Mouse (Mus musculus) hindbrain, postnatal 0 days (tissue): ENCODE measurements around the gene Nsl1. TPM values are rescaled to one million over a fixed set of nuclear protein-coding genes. Genes with fewer than 3 reads are reported as not detected.

Experiments used
- ATAC-seq: fragments of 200-750 bp; cut with Nextera tagmentation; 2 replicates; pipeline ENCODE4 v1.8.0; 2017; ENCODE audit warnings: mild to moderate bottlenecking, moderate TSS enrichment, moderate library complexity
- DNase-seq: peaks from one replicate; pipeline ENCODE4 v3.0.0-alpha.2; 2015; ENCODE audit warnings: low spot score
- H3K27ac ChIP-seq: fragments of 300-500 bp; sonication (generic); 2 replicates; pipeline ENCODE4 v1.5.1; 2014; ENCODE audit warnings: mild to moderate bottlenecking
- H3K27me3 ChIP-seq: fragments of 300-500 bp; sonication (generic); 2 replicates; pipeline ENCODE4 v1.6.1; 2014; ENCODE audit warnings: low read length, mixed read lengths; ENCODE audit not compliant: insufficient read depth
- H3K36me3 ChIP-seq: fragments of 300-500 bp; sonication (generic); 2 replicates; pipeline ENCODE4 v1.6.1; 2014; ENCODE audit warnings: low read length, mixed read lengths; ENCODE audit not compliant: insufficient read depth
- H3K4me1 ChIP-seq: fragments of 300-500 bp; sonication (generic); 2 replicates; pipeline ENCODE4 v1.6.1; 2014; ENCODE audit warnings: antibody characterized with exemption, low read length, mixed read lengths; ENCODE audit not compliant: insufficient read depth
- H3K4me2 ChIP-seq: fragments of 300-500 bp; sonication (generic); 2 replicates; pipeline ENCODE4 v1.6.1; 2014; ENCODE audit warnings: low read depth, mild to moderate bottlenecking, low read length, moderate library complexity, mixed read lengths
- H3K4me3 ChIP-seq: fragments of 300-500 bp; sonication (generic); 2 replicates; pipeline ENCODE4 v1.5.1; 2014; ENCODE audit warnings: low read length
- H3K9ac ChIP-seq: fragments of 300-500 bp; sonication (generic); replicated peaks from 2 replicates; pipeline ENCODE4 v1.6.1; 2014; ENCODE audit warnings: mild to moderate bottlenecking, low read length, moderate library complexity, mixed read lengths
- H3K9me3 ChIP-seq: fragments of 300-500 bp; sonication (generic); 2 replicates; pipeline ENCODE4 v1.6.1; 2016; ENCODE audit warnings: low read length, mixed read lengths
- CTCF ChIP-seq: IDR thresholded peaks from 2 replicates; pipeline ENCODE4 v1.5.1; 2016; ENCODE audit warnings: antibody characterized with exemption, control low read depth, low read depth
- WGBS: fragments of 180-500 bp; shearing (Covaris S2); extraction: QIAGEN DNeasy Blood & Tissue Kit; methylation state at CpG from one replicate; pipeline ENCODE4 v1.1.7; 2014; 5-methylcytosine and 5-hydroxymethylcytosine counted together
- polyA plus RNA-seq: library from polyadenylated mRNA; unstranded; fragments of >200 nt; fragmentation: Nextera tagmentation; extraction: Ambion mirVana; gene quantifications from 2 replicates; pipeline ENCODE4 v1.2.1, GENCODE M21; 2015
- total RNA-seq: library from RNA; depleted of rRNA; stranded (reverse); fragments of >200 nt; gene quantifications from 2 replicates; pipeline ENCODE4 v1.2.3, GENCODE M21; 2014

The Nsl1 gene
- total and polyA plus RNA-seq, 2 experiments from 2014 or later: 1.2 to 3.2 TPM

GRCm38 (mm10) chr1:191099772-191100291 is 37.0 kb downstream of the Nsl1 start:
- Histone ChIP-seq H3K27me3 (peaks cover 6% of the 10 kb centered on the region; the same call in 1 of the 2 replicates), H3K9me3 (no peaks in the 10 kb centered on the region), H3K4me2 (no peak overlapping the region), H3K4me1 (no peaks in the 10 kb centered on the region), H3K9ac (no peak overlapping the region), H3K4me3 (no peak overlapping the region), H3K27ac (no peak overlapping the region), H3K36me3 (no peaks in the 10 kb centered on the region)
- TF ChIP-seq CTCF: no peak
- ATAC-seq (no peak), DNase-seq (no peak)
- WGBS: 76% methylated on average over 5 of the region's 5 CpGs

DNA sequence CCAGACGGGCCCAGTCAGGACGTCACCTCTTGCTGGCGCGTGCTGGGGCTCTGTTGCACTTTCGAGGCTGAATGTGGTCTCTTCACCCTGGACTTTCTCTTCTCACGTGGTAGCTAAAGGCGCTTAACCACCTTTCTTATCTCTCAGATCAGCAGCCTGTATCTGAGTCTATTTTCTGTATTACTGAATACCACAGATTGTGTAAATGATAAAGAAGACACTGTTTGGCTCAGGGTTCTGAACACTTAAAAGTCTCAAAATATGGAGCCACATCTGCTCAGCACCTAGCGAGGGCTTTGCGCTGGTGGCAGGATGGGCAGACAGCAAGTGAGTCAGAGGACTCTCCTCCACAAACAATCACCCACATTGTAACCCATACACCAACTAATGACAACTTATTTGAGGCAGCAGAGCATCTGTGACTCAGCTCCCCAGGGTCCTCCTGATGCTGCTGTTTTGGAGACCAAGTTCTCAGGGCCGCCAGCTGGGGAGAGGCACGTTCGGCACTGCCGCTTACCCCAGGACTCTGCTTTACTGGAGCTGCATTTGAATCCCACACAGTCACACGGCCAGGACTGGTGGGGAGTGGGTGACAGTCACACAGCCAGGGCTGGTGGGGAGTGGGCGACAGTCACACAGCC is 40.0 kb downstream of the Nsl1 start:
- Histone ChIP-seq H3K9ac (no peak overlapping the region), H3K9me3 (no peaks in the 10 kb centered on the region), H3K4me3 (no peak overlapping the region), H3K27me3 (peaks cover 4% of the 10 kb centered on the region; the same call in 1 of the 2 replicates), H3K36me3 (no peaks in the 10 kb centered on the region), H3K27ac (no peak overlapping the region), H3K4me2 (no peak overlapping the region), H3K4me1 (no peaks in the 10 kb centered on the region)
- 85% methylated on average over 15 of the region's 15 CpGs for WGBS
- ATAC-seq (no peak), DNase-seq (no peak)
- no peak for TF ChIP-seq CTCF

DNA sequence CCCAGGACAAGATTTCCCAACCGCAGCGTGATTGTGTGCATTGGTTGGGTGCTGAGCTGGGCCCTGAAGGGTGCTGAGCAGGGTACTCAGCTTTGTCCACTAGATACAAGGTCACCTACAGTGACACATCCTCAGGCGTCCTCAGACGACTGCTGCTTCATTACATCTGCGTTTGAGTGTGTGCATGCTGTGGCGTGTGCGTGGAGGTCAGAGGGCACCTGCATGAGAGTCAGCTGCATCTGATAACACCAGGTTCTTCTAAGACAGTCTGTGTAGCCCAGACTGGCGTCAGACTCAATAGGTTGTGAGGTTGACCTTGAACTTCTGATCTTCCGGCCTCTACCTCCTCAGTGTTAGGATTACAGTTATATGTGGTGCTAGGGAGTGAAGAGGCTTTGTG is 42.4 kb downstream of the Nsl1 start:
- no peaks in the 10 kb centered on the region for H3K9me3 ChIP-seq
- no peaks in the 10 kb centered on the region for H3K4me1 ChIP-seq
- no peak overlapping the region for H3K9ac ChIP-seq
- no peak for TF ChIP-seq CTCF
- H3K27me3 ChIP-seq: no peaks in the 10 kb centered on the region
- H3K27ac ChIP-seq: no peak overlapping the region
- 80% methylated on average over 9 of the region's 9 CpGs for WGBS
- no peaks in the 10 kb centered on the region for H3K36me3 ChIP-seq
- DNase-seq (no peak), ATAC-seq (no peak)
- H3K4me3 ChIP-seq: no peak overlapping the region
- no peak overlapping the region for H3K4me2 ChIP-seq

DNA sequence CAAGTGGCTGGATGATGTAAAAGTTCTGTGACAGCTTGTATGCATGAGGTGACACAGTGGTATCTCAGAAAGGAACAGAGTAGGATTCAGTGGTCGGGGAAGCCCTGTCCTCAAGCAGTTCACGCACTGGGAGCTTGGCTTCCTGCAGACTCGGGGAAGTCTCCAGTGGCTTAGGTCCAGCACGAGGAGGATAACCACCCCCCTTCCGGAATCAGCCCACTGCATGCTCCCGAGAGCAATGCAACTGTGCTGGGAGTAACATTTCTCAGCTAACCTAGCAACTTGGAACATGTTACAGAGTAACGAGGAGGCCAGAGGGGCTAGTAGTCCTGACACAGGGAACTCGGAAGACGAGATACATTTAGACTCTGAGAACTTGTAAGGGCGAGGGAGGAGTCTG is 44.5 kb downstream of the Nsl1 start:
- Histone ChIP-seq H3K4me3 (no peak overlapping the region), H3K27me3 (no peaks in the 10 kb centered on the region), H3K9ac (no peak overlapping the region), H3K36me3 (no peaks in the 10 kb centered on the region), H3K4me2 (no peak overlapping the region), H3K27ac (no peak overlapping the region), H3K9me3 (no peaks in the 10 kb centered on the region), H3K4me1 (no peaks in the 10 kb centered on the region)
- WGBS: 59% methylated on average over 10 of the region's 10 CpGs
- DNase-seq: no peak
- no peak for TF ChIP-seq CTCF
- ATAC-seq: no peak

DNA sequence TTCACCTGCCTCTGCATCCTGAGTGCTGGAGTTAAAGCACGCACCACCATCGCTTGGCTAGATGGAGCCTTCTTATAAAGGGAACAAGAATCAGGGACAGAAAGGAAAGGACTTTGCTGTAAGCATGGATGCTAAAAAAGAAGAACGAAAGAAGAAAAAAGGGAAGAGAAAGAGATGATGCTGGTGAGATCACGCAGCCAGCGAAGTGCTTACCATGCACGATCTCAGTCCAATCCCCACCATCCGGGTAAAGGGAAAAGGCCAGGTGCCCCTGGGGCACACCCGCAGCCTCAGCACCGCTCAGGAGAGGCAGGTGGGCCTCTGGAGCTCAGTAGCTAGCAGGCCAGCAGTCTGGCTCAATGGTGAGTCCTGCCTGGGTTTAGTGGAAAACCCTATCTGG is 47.1 kb downstream of the Nsl1 start:
- no peak for DNase-seq
- no peak for ATAC-seq

GRCm38 (mm10) chr1:191111146-191111545 is 48.3 kb downstream of the Nsl1 start:
- Histone ChIP-seq H3K27ac (no peak overlapping the region), H3K9me3 (no peaks in the 10 kb centered on the region), H3K4me2 (no peak overlapping the region), H3K36me3 (no peaks in the 10 kb centered on the region), H3K9ac (no peak overlapping the region), H3K4me3 (no peak overlapping the region), H3K4me1 (no peaks in the 10 kb centered on the region; the same call in 1 of the 2 replicates), H3K27me3 (no peaks in the 10 kb centered on the region)
- TF ChIP-seq CTCF: no peak
- DNase-seq (no peak), ATAC-seq (no peak)
- 57% methylated on average over 8 of the region's 8 CpGs for WGBS

More for the DNA sequence above, 47.1 kb downstream of the Nsl1 start:
- no peaks in the 10 kb centered on the region for H3K9me3 ChIP-seq
- WGBS: 95% methylated on average over 9 of the region's 9 CpGs
- H3K27me3 ChIP-seq: no peaks in the 10 kb centered on the region
- H3K9ac ChIP-seq: no peak overlapping the region
- H3K36me3 ChIP-seq: no peaks in the 10 kb centered on the region
- no peak overlapping the region for H3K4me3 ChIP-seq
- H3K4me2 ChIP-seq: no peak overlapping the region
- no peak overlapping the region for H3K27ac ChIP-seq
- no peak for TF ChIP-seq CTCF
- H3K4me1 ChIP-seq: no peaks in the 10 kb centered on the region

- Histone ChIP-seq H3K4me2 (no peak overlapping the region), H3K27ac (peak overlapping the region; percentile 48; the same call in 1 of the 2 replicates), H3K9me3 (no peaks in the 10 kb centered on the region), H3K27me3 (no peaks in the 10 kb centered on the region), H3K4me1 (no peaks in the 10 kb centered on the region; the same call in 1 of the 2 replicates), H3K4me3 (no peak overlapping the region), H3K36me3 (no peaks in the 10 kb centered on the region), H3K9ac (no peak overlapping the region)
- TF ChIP-seq CTCF: no peak
- DNase-seq: no peak
- whole genome bisulfite sequencing: 77% methylated on average over 7 of the region's 7 CpGs
- no peak for ATAC-seq
Observed at GRCm38 (mm10) chr1:191114868-191115267, 52.1 kb downstream of the Nsl1 start.
